Mouse (Mus musculus) stomach, postnatal 0 days (tissue): ENCODE data around the gene Ptcd2.

Experiments
- CTCF ChIP-seq: IDR thresholded peaks from 2 replicates; pipeline ENCODE4 v1.5.1; 2016; ENCODE audit warnings: antibody characterized with exemption, low read depth, mild to moderate bottlenecking, moderate library complexity
- EP300 ChIP-seq: optimal IDR thresholded peaks from 2 replicates; pipeline ENCODE3; 2016; ENCODE audit warnings: antibody characterized with exemption

DNA sequence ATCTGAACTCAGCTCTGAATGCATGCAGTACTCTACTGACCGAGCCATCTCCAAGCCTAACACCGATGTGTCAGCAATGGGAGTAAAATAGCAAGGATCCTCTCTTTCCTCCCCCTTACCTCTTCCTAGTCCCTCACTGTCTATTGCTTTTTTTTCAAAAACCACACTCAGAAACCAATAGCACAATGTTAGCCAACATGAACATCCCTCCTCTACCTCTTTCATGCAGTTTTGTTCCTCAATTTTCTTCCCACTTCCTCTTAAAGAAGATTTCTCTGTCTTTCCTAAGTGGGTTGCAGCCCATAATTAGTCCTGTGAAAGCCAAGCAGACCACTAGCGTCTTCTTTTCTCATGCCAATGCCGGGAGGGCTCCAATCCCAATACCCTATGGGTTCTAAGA is 57.3 kb downstream of the Ptcd2 start:
- no peak for TF ChIP-seq CTCF
- no peak for TF ChIP-seq EP300
